21 mouse cellular contexts compared by ENCODE assay signal in genomic region chr11:61989647-61990046, GRCm38 (mm10). TPM values are rescaled to one million over a fixed set of nuclear protein-coding genes. Genes with fewer than 3 reads are reported as not detected.
DNase-seq lines count a peak whose midpoint lies in the region; ATAC-seq and TF ChIP-seq lines count a peak whose summit lies in the region.
"Had no signal": no experiment of that assay in that cellular context is flagged by ENCODE, and none has a peak within 500 bp of the region (broad histone marks: within the 10 kb centered on the region; RNA-seq: fewer than 3 reads in every experiment).

No protein-coding gene starts in this region.

- TF ChIP-seq EP300 in MEL (IDR thresholded peaks at IDR 0.05; ENCODE audit: low read depth in 1 of 2, low read length in 2 of 2) = no peak
- TF ChIP-seq EP300 in stomach, postnatal 0 days (optimal IDR thresholded peaks at IDR 0.05) = no peak

- no peak overlapping the region for H3K27ac ChIP-seq in kidney, embryonic 14.5 days (ENCODE audit: low read depth, low read length)
- no peak overlapping the region for H3K27ac ChIP-seq in MEL (ENCODE audit: control insufficient read depth, low read depth, low read length)
- H3K27ac ChIP-seq in stomach, postnatal 0 days (replicated peaks) = no peak overlapping the region
- H3K27ac ChIP-seq: embryonic facial prominence, embryonic 15.5 days; hindbrain, embryonic 13.5 days; intestine, embryonic 15.5 days; layer of hippocampus, adult 2 months; limb, embryonic 10.5 days; neural tube, embryonic 13.5 days had no signal

- no peaks in the 10 kb centered on the region for H3K4me1 ChIP-seq in kidney, embryonic 14.5 days (ENCODE audit: control insufficient read depth, insufficient read depth, low read length)
- H3K4me1 ChIP-seq in MEL (ENCODE audit: control insufficient read depth in 1 of 2, insufficient read depth in 2 of 2, low read length in 2 of 2) = peaks cover 15 to 19% of the 10 kb centered on the region in 2 experiments
- no peaks in the 10 kb centered on the region for H3K4me1 ChIP-seq in stomach, postnatal 0 days (replicated peaks; ENCODE audit: control insufficient read depth, insufficient read depth)
- H3K4me1 ChIP-seq: embryonic facial prominence, embryonic 15.5 days; heart, embryonic 12.5 days; hindbrain, embryonic 13.5 days; intestine, embryonic 15.5 days; limb, embryonic 10.5 days; neural tube, embryonic 13.5 days had no signal

- WGBS in kidney, embryonic 14.5 days = 75% methylated on average over 9 of the region's 9 CpGs
- 45% methylated on average over 9 of the region's 9 CpGs for WGBS in stomach, postnatal 0 days

- no peak overlapping the region for H3K9ac ChIP-seq in kidney, embryonic 14.5 days (ENCODE audit: low read depth, low read length)
- no peak overlapping the region for H3K9ac ChIP-seq in MEL (ENCODE audit: control insufficient read depth, low read depth, low read length, poor library complexity, severe bottlenecking)
- H3K9ac ChIP-seq in stomach, postnatal 0 days (ENCODE audit: low read length) = no peak overlapping the region
- H3K9ac ChIP-seq: embryonic facial prominence, embryonic 15.5 days; heart, embryonic 12.5 days; hindbrain, embryonic 13.5 days; intestine, embryonic 15.5 days; neural tube, embryonic 13.5 days had no signal

- H3K27me3 ChIP-seq in kidney, embryonic 14.5 days (ENCODE audit: control insufficient read depth, insufficient read depth, low read length) = no peaks in the 10 kb centered on the region
- no peaks in the 10 kb centered on the region for H3K27me3 ChIP-seq in MEL (ENCODE audit: control insufficient read depth in 1 of 2, insufficient read depth in 2 of 2, low read length in 2 of 2)
- H3K27me3 ChIP-seq in stomach, postnatal 0 days (ENCODE audit: control insufficient read depth, insufficient read depth, low read length) = no peaks in the 10 kb centered on the region
- H3K27me3 ChIP-seq: embryonic facial prominence, embryonic 15.5 days; heart, embryonic 12.5 days; hindbrain, embryonic 13.5 days; intestine, embryonic 15.5 days; neural tube, embryonic 13.5 days had no signal

- no peaks in the 10 kb centered on the region for H3K79me2 ChIP-seq in MEL (ENCODE audit: control insufficient read depth, insufficient read depth, low read length, poor library complexity)

- no peaks in the 10 kb centered on the region for H3K9me3 ChIP-seq in kidney, embryonic 14.5 days (ENCODE audit: control insufficient read depth, low read length)
- H3K9me3 ChIP-seq in MEL (replicated peaks; ENCODE audit: insufficient read depth, low read length) = no peaks in the 10 kb centered on the region
- no peaks in the 10 kb centered on the region for H3K9me3 ChIP-seq in stomach, postnatal 0 days (ENCODE audit: control insufficient read depth, low read length)
- H3K9me3 ChIP-seq: embryonic facial prominence, embryonic 15.5 days; hindbrain, embryonic 13.5 days; intestine, embryonic 15.5 days; limb, embryonic 10.5 days; neural tube, embryonic 13.5 days had no signal

- no peak overlapping the region for H3K4me2 ChIP-seq in kidney, embryonic 14.5 days (replicated peaks; ENCODE audit: low read depth, low read length)
- no peak overlapping the region for H3K4me2 ChIP-seq in stomach, postnatal 0 days (replicated peaks; ENCODE audit: low read depth)
- H3K4me2 ChIP-seq: embryonic facial prominence, embryonic 15.5 days; heart, embryonic 12.5 days; hindbrain, embryonic 13.5 days; intestine, embryonic 15.5 days; neural tube, embryonic 13.5 days had no signal

- no peak for TF ChIP-seq POLR2A in MEL (IDR thresholded peaks at IDR 0.05; ENCODE audit: control insufficient read depth in 1 of 2, insufficient read depth in 1 of 2, low read depth in 1 of 2, low read length in 2 of 2, poor library complexity in 1 of 2)

- peak; percentile 44 for DNase-seq in kidney, adult 9 months
- DNase-seq in MEL (ENCODE audit: low read depth, low spot score) = no peak
- peak; percentile 50 for DNase-seq in brain, adult 2 months (ENCODE audit: low read depth, low spot score)
- DNase-seq in lung, postnatal 10 days = peak; percentile 69
- DNase-seq in stomach, postnatal 0 days (ENCODE audit: low spot score) = no peak
- no peak for DNase-seq in testis, postnatal 10 days (ENCODE audit: low spot score)
- DNase-seq: adrenal gland, postnatal 10 days; cerebellum, adult 11 months; cerebellum, postnatal 25 days; embryo, embryonic 11 days; heart, postnatal 14 days; right cerebral cortex, adult 18-20 months; thymus, postnatal 36 days had no signal

- ATAC-seq in kidney, embryonic 14.5 days (ENCODE audit: low FRiP score, low TSS enrichment) = no peak
- ATAC-seq in stomach, postnatal 0 days (ENCODE audit: low FRiP score, low TSS enrichment) = no peak
- ATAC-seq: intestine, embryonic 15.5 days had no signal

- H3K4me3 ChIP-seq in kidney, embryonic 14.5 days (ENCODE audit: low read length) = no peak overlapping the region
- H3K4me3 ChIP-seq in MEL (ENCODE audit: control insufficient read depth in 1 of 2, insufficient read depth in 1 of 2, low read depth in 2 of 2, low read length in 2 of 2) = no peak overlapping the region
- no peak overlapping the region for H3K4me3 ChIP-seq in stomach, postnatal 0 days (ENCODE audit: low read depth, low read length)
- H3K4me3 ChIP-seq: embryonic facial prominence, embryonic 15.5 days; heart, embryonic 12.5 days; hindbrain, embryonic 13.5 days; intestine, embryonic 15.5 days; layer of hippocampus, adult 2 months; limb, embryonic 10.5 days; neural tube, embryonic 13.5 days had no signal

- no peak for TF ChIP-seq RAD21 in MEL (IDR thresholded peaks at IDR 0.05; ENCODE audit: low read depth, low read length)

- no peak for TF ChIP-seq CTCF in MEL (IDR thresholded peaks at IDR 0.05 in 2 of 3, conservative IDR thresholded peaks at IDR 0.05 in 1 of 3; ENCODE audit: control insufficient read depth in 1 of 3, insufficient read depth in 1 of 3, low read depth in 2 of 3, low read length in 3 of 3, poor library complexity in 1 of 3, severe bottlenecking in 1 of 3)
- TF ChIP-seq CTCF in stomach, postnatal 0 days (IDR thresholded peaks at IDR 0.05; ENCODE audit: low read depth) = no peak

- no peaks in the 10 kb centered on the region for H3K36me3 ChIP-seq in kidney, embryonic 14.5 days (ENCODE audit: control insufficient read depth, insufficient read depth, low read length)
- peaks cover 0 to 18% of the 10 kb centered on the region in 2 experiments; a peak in 2 of 4 replicates for H3K36me3 ChIP-seq in MEL (ENCODE audit: control insufficient read depth in 1 of 2, insufficient read depth in 2 of 2, low read length in 2 of 2)
- H3K36me3 ChIP-seq in stomach, postnatal 0 days (ENCODE audit: control insufficient read depth, insufficient read depth, low read length) = no peaks in the 10 kb centered on the region
- H3K36me3 ChIP-seq: embryonic facial prominence, embryonic 15.5 days; heart, embryonic 12.5 days; hindbrain, embryonic 13.5 days; intestine, embryonic 15.5 days; limb, embryonic 10.5 days; neural tube, embryonic 13.5 days had no signal

TF ChIP-seq in MEL, 35 proteins besides CTCF, POLR2A, EP300 and RAD21:
- TF ChIP-seq UBTF (IDR thresholded peaks at IDR 0.05; ENCODE audit: borderline replicate concordance, insufficient read depth, low read depth, low read length) (no peak), NELFE (IDR thresholded peaks at IDR 0.05; ENCODE audit: low read depth, low read length) (0 out of 2 replicates have a peak, but pooled peaks have one; percentile 12)

RNA-seq across cellular contexts. Expression of gene Specc1, which starts 33.1 kb away (rescaled TPM):
- polyA plus RNA-seq in kidney, embryonic 14.5 days (2014; fragmentation: Nextera tagmentation; extraction: Ambion mirVana) = 6.6 and 13.6 TPM in 2 replicates
- 2.3 and 2.5 TPM in 2 replicates for total RNA-seq in MEL (2012; rRNA removed)
- 1 to 10 TPM in 1 of 2 experiments, not detected in 1; 5.8 TPM for polyA plus RNA-seq in MEL (2012; ENCODE audit: insufficient read depth in 1 of 2, insufficient read length in 2 of 2, low read depth in 1 of 2, low replicate concordance in 2 of 2, missing spikeins in 1 of 2)
- polyA plus RNA-seq in stomach, postnatal 0 days (2015; fragmentation: Nextera tagmentation; extraction: Ambion mirVana) = 2.5 and 3.2 TPM in 2 replicates

RNA-seq across cellular contexts. Expression of gene Akap10, which starts 59.6 kb away (rescaled TPM):
- polyA plus RNA-seq in kidney, embryonic 14.5 days (2014; fragmentation: Nextera tagmentation; extraction: Ambion mirVana) = 14.8 and 22.1 TPM in 2 replicates
- total RNA-seq in MEL (2012; rRNA removed) = 20.1 and 21.7 TPM in 2 replicates
- polyA plus RNA-seq in MEL (2012; ENCODE audit: insufficient read depth in 1 of 2, insufficient read length in 2 of 2, low read depth in 1 of 2, low replicate concordance in 2 of 2, missing spikeins in 1 of 2) = 10 to 100 TPM in 1 of 2 experiments, not detected in 1; 17.7 TPM
- 7.1 and 8.1 TPM in 2 replicates for polyA plus RNA-seq in stomach, postnatal 0 days (2015; fragmentation: Nextera tagmentation; extraction: Ambion mirVana)

Comparison
In these comparisons a context has a peak if more than half of its experiments do, and no peak if none do; other contexts are left out.
1. DNase-seq: peak in kidney, adult 9 months (single experiment), brain, adult 2 months (single experiment) and lung, postnatal 10 days (single experiment); none in MEL (single experiment), stomach, postnatal 0 days (single experiment) and testis, postnatal 10 days (single experiment).